Mouse (Mus musculus) forebrain, embryonic 13.5 days (tissue): ENCODE measurements around the gene Akr1b7. TPM values are rescaled to one million over a fixed set of nuclear protein-coding genes. Genes with fewer than 3 reads are reported as not detected.
"Not testable (repeated sequence)": the region's sequence is repeated elsewhere in the genome, so short reads cannot be mapped to it uniquely, and the experiment has no call there.

Source experiments
- ATAC-seq: fragments of 200-750 bp; cut with Nextera tagmentation; 2 replicates; pipeline ENCODE4 v1.8.0; 2017
- H3K27ac ChIP-seq: fragments of 300-500 bp; sonication (generic); 2 replicates; pipeline ENCODE4 v1.5.1; 2015; ENCODE audit warnings: inconsistent platforms, mild to moderate bottlenecking, moderate library complexity
- H3K27me3 ChIP-seq: fragments of 300-500 bp; sonication (generic); 2 replicates; pipeline ENCODE4 v1.6.1; 2015; ENCODE audit warnings: mild to moderate bottlenecking, inconsistent platforms
- H3K36me3 ChIP-seq: fragments of 300-500 bp; sonication (generic); 2 replicates; pipeline ENCODE4 v1.6.1; 2015; ENCODE audit warnings: mild to moderate bottlenecking, inconsistent platforms; ENCODE audit not compliant: poor library complexity, severe bottlenecking
- H3K4me1 ChIP-seq: fragments of 300-500 bp; sonication (generic); 2 replicates; pipeline ENCODE4 v1.6.1; 2015; ENCODE audit warnings: inconsistent platforms
- H3K4me2 ChIP-seq: fragments of 300-500 bp; sonication (generic); 2 replicates; pipeline ENCODE4 v1.6.1; 2015; ENCODE audit warnings: inconsistent platforms, mild to moderate bottlenecking, moderate library complexity
- H3K4me3 ChIP-seq: fragments of 300-500 bp; sonication (generic); 2 replicates; pipeline ENCODE4 v1.5.1; 2015; ENCODE audit warnings: mild to moderate bottlenecking, inconsistent platforms
- H3K9ac ChIP-seq: fragments of 300-500 bp; sonication (generic); 2 replicates; pipeline ENCODE4 v1.6.1; 2015; ENCODE audit warnings: mild to moderate bottlenecking, inconsistent platforms
- H3K9me3 ChIP-seq: fragments of 300-500 bp; sonication (generic); replicated peaks from 2 replicates; pipeline ENCODE4 v1.6.1; 2016; ENCODE audit warnings: inconsistent platforms
- WGBS: fragments of 180-500 bp; shearing (Covaris S2); methylation state at CpG from one replicate; pipeline ENCODE4 v1.1.7; 2015; 5-methylcytosine and 5-hydroxymethylcytosine counted together
- polyA plus RNA-seq: library from polyadenylated mRNA; unstranded; fragments of >200 nt; fragmentation: Nextera tagmentation; extraction: Ambion mirVana; gene quantifications from 2 replicates; pipeline ENCODE4 v1.2.1, GENCODE M21; 2015

Gene Akr1b7
- polyA plus RNA-seq, 1 experiment from 2014 or later = not detected

- ATAC-seq = no peak
- 74% methylated on average over 5 of the region's 5 CpGs for WGBS
- H3K4me1 ChIP-seq = no peaks in the 10 kb centered on the region
- no peak overlapping the region for H3K9ac ChIP-seq
- H3K4me2 ChIP-seq = no peak overlapping the region
- H3K27ac ChIP-seq = no peak overlapping the region
- peaks cover 6% of the 10 kb centered on the region; the same call in 1 of the 2 replicates for H3K36me3 ChIP-seq
- no peak overlapping the region for H3K4me3 ChIP-seq
- peaks cover 7% of the 10 kb centered on the region; the same call in 1 of the 2 replicates for H3K9me3 ChIP-seq
- H3K27me3 ChIP-seq = no peaks in the 10 kb centered on the region
Measured at GRCm38 (mm10) chr6:34395897-34396296, 16.2 kb upstream of the Akr1b7 start.

- no peak overlapping the region for H3K4me2 ChIP-seq
- WGBS = 95% methylated on average over 6 of the region's 6 CpGs
- no peak for ATAC-seq
Measured at GRCm38 (mm10) chr6:34398431-34398830, 13.7 kb upstream of the Akr1b7 start.

GRCm38 (mm10) chr6:34399606-34400220, 12.4 kb upstream of the Akr1b7 start:
- Histone ChIP-seq H3K9me3 (no peaks in the 10 kb centered on the region), H3K4me3 (no peak overlapping the region), H3K36me3 (no peaks in the 10 kb centered on the region), H3K27ac (no peak overlapping the region), H3K4me1 (no peaks in the 10 kb centered on the region), H3K27me3 (no peaks in the 10 kb centered on the region), H3K9ac (no peak overlapping the region), H3K4me2 (no peak overlapping the region)
- ATAC-seq = no peak
- WGBS = 89% methylated on average over 13 of the region's 13 CpGs

More at GRCm38 (mm10) chr6:34398431-34398830, 13.7 kb upstream of the Akr1b7 start:
- Histone ChIP-seq H3K27ac (no peak overlapping the region), H3K9ac (no peak overlapping the region), H3K9me3 (no peaks in the 10 kb centered on the region), H3K4me3 (no peak overlapping the region), H3K27me3 (no peaks in the 10 kb centered on the region), H3K4me1 (no peaks in the 10 kb centered on the region), H3K36me3 (no peaks in the 10 kb centered on the region)

- no peak overlapping the region for H3K4me3 ChIP-seq
- no peaks in the 10 kb centered on the region for H3K27me3 ChIP-seq
- H3K9ac ChIP-seq = no peak overlapping the region
- H3K4me1 ChIP-seq = no peaks in the 10 kb centered on the region
- WGBS = 82% methylated on average over 2 of the region's 2 CpGs
- no peak overlapping the region for H3K4me2 ChIP-seq
- no peak for ATAC-seq
- H3K9me3 ChIP-seq = no peaks in the 10 kb centered on the region
- no peak overlapping the region for H3K27ac ChIP-seq
- no peaks in the 10 kb centered on the region for H3K36me3 ChIP-seq
Measured at GRCm38 (mm10) chr6:34400696-34401095, 11.4 kb upstream of the Akr1b7 start.

GRCm38 (mm10) chr6:34406746-34407145, 5.4 kb upstream of the Akr1b7 start:
- Histone ChIP-seq H3K9me3 (no peaks in the 10 kb centered on the region), H3K4me3 (no peak overlapping the region), H3K9ac (no peak overlapping the region), H3K27ac (no peak overlapping the region), H3K27me3 (no peaks in the 10 kb centered on the region), H3K36me3 (no peaks in the 10 kb centered on the region), H3K4me2 (no peak overlapping the region), H3K4me1 (no peaks in the 10 kb centered on the region)
- 90% methylated on average over 4 of the region's 4 CpGs for WGBS
- no peak for ATAC-seq

- no peaks in the 10 kb centered on the region for H3K9me3 ChIP-seq
- H3K27me3 ChIP-seq = no peaks in the 10 kb centered on the region
- H3K27ac ChIP-seq = no peak overlapping the region
- 64% methylated on average over 10 of the region's 10 CpGs for WGBS
- no peaks in the 10 kb centered on the region for H3K4me1 ChIP-seq
- no peak overlapping the region for H3K4me3 ChIP-seq
- no peak overlapping the region for H3K4me2 ChIP-seq
- no peak overlapping the region for H3K9ac ChIP-seq
- ATAC-seq = no peak
- H3K36me3 ChIP-seq = no peaks in the 10 kb centered on the region
Measured at GRCm38 (mm10) chr6:34407403-34407802, 4.7 kb upstream of the Akr1b7 start.

GRCm38 (mm10) chr6:34412688-34413087, 554 bp downstream of the Akr1b7 start:
- Histone ChIP-seq H3K9me3 (no peaks in the 10 kb centered on the region), H3K4me3 (no peak overlapping the region), H3K27ac (no peak overlapping the region), H3K36me3 (no peaks in the 10 kb centered on the region), H3K4me1 (no peaks in the 10 kb centered on the region), H3K27me3 (no peaks in the 10 kb centered on the region), H3K9ac (no peak overlapping the region), H3K4me2 (no peak overlapping the region)
- ATAC-seq = no peak
- 74% methylated on average over 1 of the region's 1 CpGs for WGBS

- H3K9ac ChIP-seq, ATAC-seq, H3K36me3 ChIP-seq, H3K4me1 ChIP-seq, H3K4me3 ChIP-seq, H3K27me3 ChIP-seq, H3K4me2 ChIP-seq, H3K27ac ChIP-seq, H3K9me3 ChIP-seq: not testable (repeated sequence)
- WGBS = 83% methylated on average over 1 of the region's 1 CpGs
Measured at GRCm38 (mm10) chr6:34413386-34413785, 1.3 kb downstream of the Akr1b7 start.

- H3K4me1 ChIP-seq = no peaks in the 10 kb centered on the region
- WGBS = 93% methylated on average over 2 of the region's 2 CpGs
- no peak overlapping the region for H3K27ac ChIP-seq
- H3K9ac ChIP-seq = no peak overlapping the region
- H3K27me3 ChIP-seq = no peaks in the 10 kb centered on the region
- no peak for ATAC-seq
- H3K36me3 ChIP-seq = no peaks in the 10 kb centered on the region
- no peaks in the 10 kb centered on the region for H3K9me3 ChIP-seq
- no peak overlapping the region for H3K4me3 ChIP-seq
- H3K4me2 ChIP-seq = no peak overlapping the region
Measured at GRCm38 (mm10) chr6:34416521-34416920, 4.4 kb downstream of the Akr1b7 start.

- Histone ChIP-seq H3K27me3 (no peaks in the 10 kb centered on the region), H3K9me3 (no peaks in the 10 kb centered on the region), H3K4me2 (no peak overlapping the region), H3K9ac (no peak overlapping the region), H3K27ac (no peak overlapping the region), H3K4me3 (no peak overlapping the region), H3K4me1 (no peaks in the 10 kb centered on the region), H3K36me3 (no peaks in the 10 kb centered on the region)
- no peak for ATAC-seq
Measured at GRCm38 (mm10) chr6:34419071-34419470, 6.9 kb downstream of the Akr1b7 start.

GRCm38 (mm10) chr6:34439006-34439405, 26.9 kb downstream of the Akr1b7 start:
- Histone ChIP-seq H3K4me3 (no peak overlapping the region), H3K9me3 (no peaks in the 10 kb centered on the region), H3K4me2 (no peak overlapping the region), H3K27ac (no peak overlapping the region), H3K4me1 (no peaks in the 10 kb centered on the region), H3K36me3 (no peaks in the 10 kb centered on the region), H3K9ac (no peak overlapping the region), H3K27me3 (no peaks in the 10 kb centered on the region)
- 69% methylated on average over 2 of the region's 2 CpGs for WGBS
- no peak for ATAC-seq

- Histone ChIP-seq H3K27ac (no peak overlapping the region), H3K27me3 (no peaks in the 10 kb centered on the region), H3K4me2 (no peak overlapping the region), H3K4me3 (no peak overlapping the region), H3K4me1 (no peaks in the 10 kb centered on the region), H3K9ac (no peak overlapping the region), H3K9me3 (no peaks in the 10 kb centered on the region), H3K36me3 (no peaks in the 10 kb centered on the region)
- no peak for ATAC-seq
- WGBS = 69% methylated on average over 9 of the region's 9 CpGs
Measured at GRCm38 (mm10) chr6:34441556-34442257, 29.6 kb downstream of the Akr1b7 start.

- no peaks in the 10 kb centered on the region for H3K27me3 ChIP-seq
- no peak overlapping the region for H3K4me2 ChIP-seq
- H3K4me1 ChIP-seq = no peaks in the 10 kb centered on the region
- no peaks in the 10 kb centered on the region for H3K9me3 ChIP-seq
- no peak overlapping the region for H3K9ac ChIP-seq
- ATAC-seq = no peak
- no peak overlapping the region for H3K27ac ChIP-seq
- no peaks in the 10 kb centered on the region for H3K36me3 ChIP-seq
- no peak overlapping the region for H3K4me3 ChIP-seq
- 83% methylated on average over 2 of the region's 2 CpGs for WGBS
Measured at GRCm38 (mm10) chr6:34443791-34444190, 31.7 kb downstream of the Akr1b7 start.
